In the genomic region with DNA sequence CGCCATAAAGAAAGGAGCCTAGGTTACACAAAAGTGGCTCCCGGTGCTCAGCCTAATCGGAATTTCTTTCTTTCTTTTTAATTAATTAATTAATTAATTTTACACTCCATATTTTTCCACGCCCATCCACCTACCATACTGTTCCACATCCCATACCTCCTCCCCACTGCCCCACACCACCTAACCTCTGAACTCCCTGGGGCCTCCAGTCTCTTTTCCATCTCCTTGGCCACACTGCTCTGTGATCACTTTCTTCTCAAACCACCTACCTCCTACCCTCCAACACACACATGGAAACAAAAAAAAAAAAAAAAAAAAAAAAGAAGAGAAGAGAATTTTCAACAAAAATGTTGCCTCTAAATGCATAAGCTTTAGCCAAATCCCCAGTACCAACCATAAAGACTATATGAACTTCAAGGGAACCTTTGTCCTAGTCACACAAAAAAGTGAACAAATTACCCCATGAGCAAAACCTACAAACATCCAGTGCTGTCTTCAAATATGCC, we compare ENCODE assay signal across 21 mouse cellular contexts. TPM values are rescaled to one million over a fixed set of nuclear protein-coding genes. Genes with fewer than 3 reads are reported as not detected.
DNase-seq lines count a peak whose midpoint lies in the region; ATAC-seq and TF ChIP-seq lines count a peak whose summit lies in the region.
"Had no signal": no experiment of that assay in that cellular context is flagged by ENCODE, and none has a peak within 500 bp of the region (broad histone marks: within the 10 kb centered on the region; RNA-seq: fewer than 3 reads in every experiment).

No protein-coding gene starts in this region.

- no peak overlapping the region for H3K4me3 ChIP-seq in midbrain, embryonic 10.5 days
- no peak overlapping the region for H3K4me3 ChIP-seq in midbrain, postnatal 0 days (ENCODE audit: low read depth, low read length)
- no peak overlapping the region for H3K4me3 ChIP-seq in forebrain, embryonic 11.5 days (ENCODE audit: low read depth, low read length)
- no peak overlapping the region for H3K4me3 ChIP-seq in forebrain, embryonic 16.5 days (replicated peaks; ENCODE audit: low read length)
- no peak overlapping the region for H3K4me3 ChIP-seq in midbrain, embryonic 15.5 days
- no peak overlapping the region for H3K4me3 ChIP-seq in liver, embryonic 12.5 days
- H3K4me3 ChIP-seq in liver, postnatal 0 days (ENCODE audit: low read depth, low read length), result no peak overlapping the region
- H3K4me3 ChIP-seq: heart, adult 2 months; heart, embryonic 13.5 days; limb, embryonic 13.5 days; liver, embryonic 13.5 days; neural tube, embryonic 15.5 days had no signal

- no peaks in the 10 kb centered on the region for H3K27me3 ChIP-seq in midbrain, embryonic 10.5 days (ENCODE audit: low read depth, poor library complexity, severe bottlenecking)
- no peaks in the 10 kb centered on the region for H3K27me3 ChIP-seq in midbrain, postnatal 0 days (ENCODE audit: insufficient read depth, low read length)
- no peaks in the 10 kb centered on the region for H3K27me3 ChIP-seq in forebrain, embryonic 11.5 days (ENCODE audit: control insufficient read depth, insufficient read depth, low read length)
- H3K27me3 ChIP-seq in forebrain, embryonic 16.5 days (replicated peaks; ENCODE audit: control insufficient read depth, insufficient read depth, low read length), result no peaks in the 10 kb centered on the region
- no peaks in the 10 kb centered on the region for H3K27me3 ChIP-seq in midbrain, embryonic 15.5 days (replicated peaks)
- H3K27me3 ChIP-seq in liver, embryonic 12.5 days (replicated peaks), result no peaks in the 10 kb centered on the region
- H3K27me3 ChIP-seq in liver, postnatal 0 days (ENCODE audit: insufficient read depth, low read length), result no peaks in the 10 kb centered on the region
- H3K27me3 ChIP-seq: heart, embryonic 13.5 days; limb, embryonic 13.5 days; liver, embryonic 13.5 days; neural tube, embryonic 15.5 days had no signal

- H3K9ac ChIP-seq in midbrain, postnatal 0 days (replicated peaks; ENCODE audit: low read length, poor library complexity, severe bottlenecking), result no peak overlapping the region
- H3K9ac ChIP-seq in forebrain, embryonic 11.5 days (ENCODE audit: low read length), result no peak overlapping the region
- no peak overlapping the region for H3K9ac ChIP-seq in forebrain, embryonic 16.5 days (replicated peaks; ENCODE audit: low read depth, low read length)
- no peak overlapping the region for H3K9ac ChIP-seq in midbrain, embryonic 15.5 days
- H3K9ac ChIP-seq in liver, embryonic 12.5 days, result no peak overlapping the region
- H3K9ac ChIP-seq in liver, postnatal 0 days (replicated peaks), result no peak overlapping the region
- H3K9ac ChIP-seq: heart, embryonic 13.5 days; limb, embryonic 13.5 days; liver, embryonic 13.5 days; neural tube, embryonic 15.5 days had no signal

- no peak overlapping the region for H3K4me2 ChIP-seq in midbrain, postnatal 0 days (ENCODE audit: low read depth, low read length, poor library complexity, severe bottlenecking)
- H3K4me2 ChIP-seq in forebrain, embryonic 11.5 days (ENCODE audit: low read depth, low read length, severe bottlenecking), result no peak overlapping the region
- no peak overlapping the region for H3K4me2 ChIP-seq in forebrain, embryonic 16.5 days (ENCODE audit: low read length)
- H3K4me2 ChIP-seq in midbrain, embryonic 15.5 days, result no peak overlapping the region
- H3K4me2 ChIP-seq in liver, embryonic 12.5 days, result no peak overlapping the region
- H3K4me2 ChIP-seq in liver, postnatal 0 days (ENCODE audit: low read depth, low read length), result no peak overlapping the region
- H3K4me2 ChIP-seq: heart, embryonic 13.5 days; limb, embryonic 13.5 days; liver, embryonic 13.5 days; neural tube, embryonic 15.5 days had no signal

- TF ChIP-seq EP300 in liver, postnatal 0 days (IDR thresholded peaks at IDR 0.05; ENCODE audit: low read depth), result no peak

- H3K4me1 ChIP-seq in midbrain, embryonic 10.5 days, result peaks cover 18% of the 10 kb centered on the region
- no peaks in the 10 kb centered on the region for H3K4me1 ChIP-seq in midbrain, postnatal 0 days (ENCODE audit: insufficient read depth, low read length)
- H3K4me1 ChIP-seq in forebrain, embryonic 11.5 days (replicated peaks; ENCODE audit: control insufficient read depth, insufficient read depth, low read length), result 0 out of 2 replicates have a peak, but pooled peaks cover 2% of the 10 kb centered on the region
- 0 out of 2 replicates have a peak, but pooled peaks cover 2% of the 10 kb centered on the region for H3K4me1 ChIP-seq in forebrain, embryonic 16.5 days (replicated peaks; ENCODE audit: control insufficient read depth, insufficient read depth, low read length)
- H3K4me1 ChIP-seq in midbrain, embryonic 15.5 days, result peaks cover 5% of the 10 kb centered on the region; the same call in 1 of the 2 replicates
- no peaks in the 10 kb centered on the region for H3K4me1 ChIP-seq in liver, embryonic 12.5 days
- no peaks in the 10 kb centered on the region for H3K4me1 ChIP-seq in liver, postnatal 0 days (ENCODE audit: insufficient read depth)
- H3K4me1 ChIP-seq: heart, embryonic 13.5 days; liver, embryonic 13.5 days; neural tube, embryonic 15.5 days had no signal

- peak overlapping the region; percentile 75; the same call in 1 of the 2 replicates for H3K27ac ChIP-seq in midbrain, embryonic 10.5 days (replicated peaks)
- no peak overlapping the region for H3K27ac ChIP-seq in midbrain, postnatal 0 days (ENCODE audit: low read depth, low read length)
- no peak overlapping the region for H3K27ac ChIP-seq in forebrain, embryonic 11.5 days (ENCODE audit: low read depth, low read length)
- no peak overlapping the region for H3K27ac ChIP-seq in forebrain, embryonic 16.5 days (ENCODE audit: low read length)
- no peak overlapping the region for H3K27ac ChIP-seq in midbrain, embryonic 15.5 days
- H3K27ac ChIP-seq in liver, embryonic 12.5 days, result no peak overlapping the region
- no peak overlapping the region for H3K27ac ChIP-seq in liver, postnatal 0 days (ENCODE audit: low read depth)
- H3K27ac ChIP-seq: heart, adult 2 months; heart, embryonic 13.5 days; hindbrain, postnatal 0 days; limb, embryonic 13.5 days; liver, embryonic 13.5 days; neural tube, embryonic 15.5 days had no signal

- no peaks in the 10 kb centered on the region for H3K9me3 ChIP-seq in midbrain, embryonic 10.5 days (replicated peaks)
- H3K9me3 ChIP-seq in midbrain, postnatal 0 days (ENCODE audit: low read length), result no peaks in the 10 kb centered on the region
- no peaks in the 10 kb centered on the region for H3K9me3 ChIP-seq in forebrain, embryonic 11.5 days (ENCODE audit: control insufficient read depth, low read length)
- no peaks in the 10 kb centered on the region for H3K9me3 ChIP-seq in forebrain, embryonic 16.5 days (ENCODE audit: control insufficient read depth, low read length)
- H3K9me3 ChIP-seq in midbrain, embryonic 15.5 days, result no peaks in the 10 kb centered on the region
- no peaks in the 10 kb centered on the region for H3K9me3 ChIP-seq in liver, embryonic 12.5 days (replicated peaks)
- no peaks in the 10 kb centered on the region for H3K9me3 ChIP-seq in liver, postnatal 0 days (ENCODE audit: low read length)
- H3K9me3 ChIP-seq: heart, embryonic 13.5 days; limb, embryonic 13.5 days; liver, embryonic 13.5 days; neural tube, embryonic 15.5 days had no signal

- no peak for DNase-seq in midbrain, embryonic 10.5 days (ENCODE audit: low spot score)
- no peak for DNase-seq in midbrain, postnatal 0 days (ENCODE audit: low spot score)
- DNase-seq in forebrain, embryonic 11.5 days (ENCODE audit: low spot score), result peak; percentile 41
- no peak for DNase-seq in liver, postnatal 0 days
- DNase-seq: adrenal gland, postnatal 25 days; cerebellum, adult 9-11 months; gastrocnemius, postnatal 14 days; heart, adult 2 months; heart, postnatal 14 days; kidney, adult 9 months; layer of hippocampus, adult 9-11 months; liver, embryonic 13.5 days had no signal

- ATAC-seq in midbrain, postnatal 0 days (ENCODE audit: low FRiP score), result no peak
- peak; percentile 82 for ATAC-seq in forebrain, embryonic 11.5 days (replicated peaks; ENCODE audit: low FRiP score)
- ATAC-seq in forebrain, embryonic 16.5 days, result 0 out of 2 replicates have a peak, but pooled peaks have one; percentile 18
- ATAC-seq in midbrain, embryonic 15.5 days (replicated peaks), result 0 out of 2 replicates have a peak, but pooled peaks have one; percentile 56
- no peak for ATAC-seq in liver, embryonic 12.5 days
- ATAC-seq in liver, postnatal 0 days, result no peak
- ATAC-seq: hindbrain, postnatal 0 days; intestine, embryonic 16.5 days had no signal

- no peak for TF ChIP-seq CTCF in midbrain, postnatal 0 days (IDR thresholded peaks at IDR 0.05)
- TF ChIP-seq CTCF in liver, postnatal 0 days (IDR thresholded peaks at IDR 0.05; ENCODE audit: low read depth), result no peak

- WGBS in midbrain, embryonic 10.5 days, result 15% methylated on average over 4 of the region's 4 CpGs
- WGBS in midbrain, postnatal 0 days, result 22% methylated on average over 4 of the region's 4 CpGs
- WGBS in forebrain, embryonic 11.5 days, result 10% methylated on average over 4 of the region's 4 CpGs
- 6% methylated on average over 4 of the region's 4 CpGs for WGBS in forebrain, embryonic 16.5 days
- WGBS in midbrain, embryonic 15.5 days, result 12% methylated on average over 4 of the region's 4 CpGs
- WGBS in liver, embryonic 12.5 days (ENCODE audit: insufficient replicate concordance), result 50% methylated on average over 4 of the region's 4 CpGs
- 62% methylated on average over 4 of the region's 4 CpGs for WGBS in liver, postnatal 0 days (ENCODE audit: insufficient replicate concordance)

- peaks cover 35% of the 10 kb centered on the region for H3K36me3 ChIP-seq in midbrain, embryonic 10.5 days
- H3K36me3 ChIP-seq in midbrain, postnatal 0 days (ENCODE audit: insufficient read depth, low read length), result no peaks in the 10 kb centered on the region
- no peaks in the 10 kb centered on the region for H3K36me3 ChIP-seq in forebrain, embryonic 11.5 days (ENCODE audit: control insufficient read depth, insufficient read depth, low read length)
- H3K36me3 ChIP-seq in forebrain, embryonic 16.5 days (ENCODE audit: control insufficient read depth, insufficient read depth), result no peaks in the 10 kb centered on the region
- H3K36me3 ChIP-seq in midbrain, embryonic 15.5 days (replicated peaks), result no peaks in the 10 kb centered on the region
- no peaks in the 10 kb centered on the region for H3K36me3 ChIP-seq in liver, embryonic 12.5 days
- H3K36me3 ChIP-seq in liver, postnatal 0 days (replicated peaks; ENCODE audit: insufficient read depth, low read length), result no peaks in the 10 kb centered on the region
- H3K36me3 ChIP-seq: heart, embryonic 13.5 days; limb, embryonic 13.5 days; liver, embryonic 13.5 days; neural tube, embryonic 15.5 days had no signal

RNA-seq across cellular contexts. Expression of a gene that starts 22.9 kb away (rescaled TPM):
- polyA plus RNA-seq in midbrain, embryonic 10.5 days (2016; fragmentation: Nextera tagmentation; extraction: Ambion mirVana), result 82.7 and 96.2 TPM in 2 replicates
- total RNA-seq in midbrain, postnatal 0 days (2014; rRNA removed), result 11.4 and 11.9 TPM in 2 replicates
- polyA plus RNA-seq in midbrain, postnatal 0 days (2015; fragmentation: Nextera tagmentation; extraction: Ambion mirVana), result 10.9 and 12.9 TPM in 2 replicates
- polyA plus RNA-seq in forebrain, embryonic 11.5 days (2014; fragmentation: Nextera tagmentation; extraction: Ambion mirVana), result 89.3 and 106 TPM in 2 replicates
- polyA plus RNA-seq in forebrain, embryonic 16.5 days (2015; fragmentation: Nextera tagmentation; extraction: Ambion mirVana), result 30.5 and 33.3 TPM in 2 replicates
- 10.0 and 11.4 TPM in 2 replicates for polyA plus RNA-seq in midbrain, embryonic 15.5 days (2015; fragmentation: Nextera tagmentation; extraction: Ambion mirVana)
- 0.49 and 0.60 TPM in 2 replicates for polyA plus RNA-seq in liver, embryonic 12.5 days (2016; fragmentation: Nextera tagmentation; extraction: Ambion mirVana)
- polyA plus RNA-seq in liver, postnatal 0 days (2015; fragmentation: Nextera tagmentation; extraction: Ambion mirVana), result 0.14 and 0.25 TPM in 2 replicates
- total RNA-seq: common myeloid progenitor, adult 5-6 weeks had no signal

RNA-seq across cellular contexts. Expression of a gene that starts 51.3 kb away (rescaled TPM):
- 28.5 and 28.7 TPM in 2 replicates for polyA plus RNA-seq in midbrain, embryonic 10.5 days (2016; fragmentation: Nextera tagmentation; extraction: Ambion mirVana)
- total RNA-seq in midbrain, postnatal 0 days (2014; rRNA removed), result 28.6 and 33.6 TPM in 2 replicates
- 11.2 and 12.7 TPM in 2 replicates for polyA plus RNA-seq in midbrain, postnatal 0 days (2015; fragmentation: Nextera tagmentation; extraction: Ambion mirVana)
- 29.6 and 33.6 TPM in 2 replicates for polyA plus RNA-seq in forebrain, embryonic 11.5 days (2014; fragmentation: Nextera tagmentation; extraction: Ambion mirVana)
- polyA plus RNA-seq in forebrain, embryonic 16.5 days (2015; fragmentation: Nextera tagmentation; extraction: Ambion mirVana), result 28.6 and 29.3 TPM in 2 replicates
- polyA plus RNA-seq in midbrain, embryonic 15.5 days (2015; fragmentation: Nextera tagmentation; extraction: Ambion mirVana), result 20.4 and 24.0 TPM in 2 replicates
- polyA plus RNA-seq in liver, embryonic 12.5 days (2016; fragmentation: Nextera tagmentation; extraction: Ambion mirVana), result 18.2 and 20.7 TPM in 2 replicates
- 10.5 and 10.8 TPM in 2 replicates for polyA plus RNA-seq in liver, postnatal 0 days (2015; fragmentation: Nextera tagmentation; extraction: Ambion mirVana)

Comparison
In these comparisons a context has a peak if more than half of its experiments do, and no peak if none do; other contexts are left out.
1. ATAC-seq: peak in forebrain, embryonic 11.5 days (single experiment), forebrain, embryonic 16.5 days (single experiment) and midbrain, embryonic 15.5 days (single experiment); none in midbrain, postnatal 0 days (single experiment), liver, embryonic 12.5 days (single experiment) and liver, postnatal 0 days (single experiment).